Mouse (Mus musculus): ENCODE results near the gene Dgke.
"Not testable (repeated sequence)": the region's sequence is repeated elsewhere in the genome, so short reads cannot be mapped to it uniquely, and the experiment has no call there.

Dgke gene

GRCm38 (mm10) chr11:89073541-89073940, 6.9 kb upstream of the Dgke start, which contains the start of gene Gm525:
Gene Gm525, plus strand, starts transcription at chr11:89073841.
- no peak for DNase-seq

GRCm38 (mm10) chr11:89071522-89071921, 4.9 kb upstream of the Dgke start:
- no peak for DNase-seq

GRCm38 (mm10) chr11:89069303-89069702, 2.7 kb upstream of the Dgke start:
- peak; percentile 52 to 71 for DNase-seq

DNA sequence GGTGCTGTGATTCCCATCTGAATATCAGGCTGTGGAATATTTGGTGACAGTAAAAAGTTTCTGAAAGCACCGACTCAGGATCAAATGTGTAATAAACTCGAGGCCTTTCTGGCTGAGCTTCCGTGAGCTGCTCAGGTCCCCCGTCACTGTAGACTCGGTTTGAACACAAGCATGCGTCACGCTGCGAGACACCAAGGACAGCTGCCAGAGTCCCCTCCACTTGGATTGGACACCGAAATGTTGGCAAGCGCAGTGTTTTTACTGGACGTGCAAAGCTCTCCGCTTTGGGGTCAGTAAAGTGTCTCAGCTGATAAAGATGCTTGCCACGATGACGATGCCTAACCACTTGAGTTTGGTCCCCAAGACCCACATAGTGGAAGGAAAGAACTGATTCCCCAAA, 2.0 kb upstream of the Dgke start:
- DNase-seq: no peak

DNA sequence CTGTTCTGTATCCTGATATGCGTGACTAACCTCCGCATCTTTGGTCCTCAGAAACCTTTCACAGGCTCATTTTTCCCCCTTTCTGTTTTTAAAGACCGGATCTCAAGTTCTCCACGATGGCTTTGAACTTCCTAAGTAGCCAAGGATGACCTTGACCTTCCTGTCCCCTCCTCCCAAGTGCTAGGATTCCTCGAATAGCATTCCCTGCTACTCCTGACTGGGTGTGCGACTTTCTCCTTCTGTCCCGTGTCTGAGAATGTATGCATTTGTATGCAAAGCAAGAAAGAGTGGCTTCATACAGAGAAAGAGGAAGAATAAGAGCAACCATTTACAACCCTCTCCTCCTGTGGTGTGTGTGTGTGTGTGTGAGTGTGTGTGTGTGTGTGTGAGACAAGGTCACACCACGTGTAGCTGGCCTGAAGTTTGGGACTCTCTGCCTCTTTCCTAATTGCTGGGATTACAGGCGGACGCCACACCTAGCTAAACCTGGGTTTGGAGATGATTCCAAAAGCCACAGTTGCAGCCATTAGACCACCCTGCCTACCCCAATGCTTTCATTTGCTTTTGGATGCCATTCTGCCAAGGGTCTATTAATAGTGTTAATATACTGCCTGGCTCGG, 1.3 kb upstream of the Dgke start:
- DNase-seq: no peak

DNA sequence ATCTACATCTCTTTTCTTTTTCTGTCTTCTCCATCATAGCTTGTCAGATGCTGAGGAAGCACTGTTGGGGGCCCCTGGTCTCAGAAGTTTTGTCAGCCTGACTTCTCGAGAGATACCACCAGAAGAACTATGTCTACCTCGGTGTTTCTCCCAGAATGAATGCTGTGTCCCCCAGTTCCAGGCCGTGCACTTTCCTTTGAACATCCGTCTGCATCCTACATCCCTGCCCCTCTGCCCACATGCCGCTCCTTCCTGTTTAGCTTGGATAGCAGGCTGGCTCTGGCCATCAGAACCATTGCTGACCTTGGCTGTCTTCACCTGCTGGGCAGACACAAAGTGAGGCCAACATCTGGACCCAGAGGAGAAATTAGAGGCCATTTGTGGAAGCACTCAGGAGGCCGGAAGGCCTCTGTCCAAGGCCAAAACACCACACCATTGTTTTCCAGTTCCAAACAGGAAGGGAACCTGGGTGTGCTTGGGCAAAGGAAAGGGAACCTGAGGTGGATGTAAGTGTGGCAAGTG, 712 bp upstream of the Dgke start:
- no peak for DNase-seq

- DNase-seq: no peak
Measured at GRCm38 (mm10) chr11:89066126-89066525, 524 bp downstream of the Dgke start.

DNA sequence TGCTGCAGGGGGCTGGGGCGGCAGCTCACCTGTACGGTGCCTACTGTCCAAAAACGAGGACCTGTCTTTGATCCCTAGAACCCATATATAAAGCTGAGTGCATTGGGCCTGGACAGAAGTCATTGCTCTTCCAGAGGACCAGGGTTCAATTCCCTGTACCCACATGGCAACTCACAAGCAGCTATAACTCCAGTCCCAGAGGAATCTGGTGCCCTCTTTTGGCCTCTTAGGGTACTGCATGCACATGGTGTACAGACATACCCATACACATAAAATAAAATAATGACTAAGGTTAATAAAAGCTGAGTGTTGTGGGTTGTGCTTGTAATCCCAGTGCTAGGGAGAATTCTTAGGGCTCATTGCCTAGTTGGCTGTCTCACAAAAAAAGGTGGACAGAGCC, 1.4 kb downstream of the Dgke start:
- DNase-seq: no peak

DNA sequence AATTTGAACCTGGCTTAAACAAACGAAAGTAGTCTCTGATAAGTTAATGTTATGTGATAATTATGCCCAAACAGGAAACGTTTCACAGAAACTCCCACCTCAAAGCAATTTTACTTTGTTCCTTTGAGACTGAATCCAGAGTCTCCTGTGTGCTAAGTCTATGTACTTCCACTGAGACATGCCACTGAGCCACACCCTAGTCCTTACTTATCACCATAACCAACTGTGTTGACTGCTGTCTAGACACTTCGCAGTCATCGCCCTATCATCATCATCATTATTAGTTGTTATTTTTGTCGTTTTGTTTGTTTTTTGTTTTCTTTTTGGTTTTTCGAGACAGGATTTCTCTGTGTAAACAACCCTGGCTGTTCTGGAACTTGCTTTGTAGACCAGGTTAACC, 2.3 kb downstream of the Dgke start:
- DNase-seq: no peak

DNA sequence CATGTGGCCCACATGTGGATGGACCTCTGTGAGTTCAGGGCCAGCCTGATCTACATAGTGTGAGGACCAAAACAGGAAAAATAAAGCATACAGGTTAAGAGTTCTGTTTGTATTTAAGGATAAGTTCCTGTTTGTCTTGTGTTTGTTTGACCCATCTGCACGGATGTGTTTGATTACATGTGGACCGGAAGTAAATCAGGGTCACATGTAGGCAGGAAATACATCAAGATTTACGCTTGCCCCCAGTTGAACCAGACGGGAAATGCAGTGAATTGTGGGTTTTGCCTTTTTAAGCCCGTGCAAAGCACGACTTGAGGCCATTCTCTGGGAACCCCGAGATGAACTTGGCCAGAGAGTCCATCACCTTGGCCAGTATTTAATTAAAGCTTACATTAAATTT, 5.3 kb downstream of the Dgke start:
- no peak for DNase-seq

GRCm38 (mm10) chr11:89060423-89061089, 6.1 kb downstream of the Dgke start:
- DNase-seq: peak; percentile 94 to 96

DNA sequence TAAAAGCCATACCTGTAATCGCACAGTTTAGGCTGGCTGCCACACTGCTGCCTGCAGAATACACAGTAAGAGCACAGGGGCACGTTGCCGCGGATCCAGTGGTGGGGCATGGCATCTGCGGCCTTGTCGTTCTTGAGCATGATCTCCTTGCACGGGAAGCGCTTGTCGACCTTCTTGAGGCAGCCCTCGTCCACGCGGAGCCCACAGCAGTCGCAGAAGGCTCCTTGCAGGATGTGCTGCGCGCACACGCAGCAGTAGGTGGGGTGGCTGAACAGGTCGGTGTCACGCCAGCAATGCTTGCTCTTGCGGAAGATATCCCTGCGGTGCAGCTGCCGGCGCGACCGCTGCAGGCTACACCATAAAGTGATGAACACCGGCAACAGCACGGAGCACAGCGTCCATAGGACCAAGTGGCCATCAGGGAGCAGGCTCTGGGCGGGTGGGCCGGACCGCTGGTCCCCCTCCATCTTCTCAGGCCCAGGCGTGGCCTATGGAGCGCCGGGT, 6.7 kb downstream of the Dgke start:
- DNase-seq: peak in 1 of 2 experiments; percentile 52

- DNase-seq: peak in 1 of 2 experiments; percentile 27
Measured at GRCm38 (mm10) chr11:89058515-89059270, 8.0 kb downstream of the Dgke start.

- no peak for DNase-seq
Measured at GRCm38 (mm10) chr11:89055931-89056690, 10.5 kb downstream of the Dgke start.

DNA sequence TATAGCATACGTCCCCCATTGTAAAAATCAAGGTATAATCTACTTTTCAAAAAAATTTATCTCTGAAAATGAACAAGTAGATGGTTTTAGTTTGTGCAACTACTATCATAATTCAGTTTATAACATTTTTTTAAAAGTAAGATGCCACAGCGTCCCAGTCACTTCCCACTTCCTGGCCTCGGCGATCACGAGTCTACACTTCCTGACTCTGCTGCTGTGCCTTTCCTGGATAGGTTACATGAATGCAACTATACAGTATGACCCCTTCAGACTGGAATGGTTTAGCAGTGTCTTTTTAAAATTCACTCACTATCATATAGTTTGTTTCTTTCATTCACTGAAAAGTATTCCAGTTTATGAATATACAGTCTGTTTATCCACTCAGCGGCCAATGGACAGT, 14.9 kb downstream of the Dgke start:
- DNase-seq: no peak

GRCm38 (mm10) chr11:89046021-89046420, 20.6 kb downstream of the Dgke start:
- DNase-seq: no peak

GRCm38 (mm10) chr11:89045501-89045900, 21.1 kb downstream of the Dgke start:
- not testable (repeated sequence) for DNase-seq

DNA sequence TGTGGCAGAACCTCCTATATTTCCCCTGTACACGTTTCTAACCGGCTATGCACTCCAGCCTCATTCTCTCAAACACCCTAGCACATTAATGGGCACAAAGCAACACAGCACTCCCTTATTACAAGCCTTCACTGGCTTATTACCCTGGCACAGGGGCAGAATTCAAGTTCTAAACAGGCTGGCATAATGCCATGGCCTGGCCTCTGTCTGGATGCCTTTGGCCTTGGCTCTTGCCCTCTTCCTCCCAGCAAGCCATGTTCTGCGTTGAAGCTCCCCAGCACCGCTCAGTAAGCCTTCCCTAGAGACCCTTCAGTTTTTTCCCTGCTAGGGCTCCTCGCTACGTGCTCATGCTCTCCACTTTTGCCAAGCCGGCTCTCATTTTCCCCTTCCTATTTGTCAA, 23.6 kb downstream of the Dgke start:
- peak in 1 of 2 experiments; percentile 10 for DNase-seq

DNA sequence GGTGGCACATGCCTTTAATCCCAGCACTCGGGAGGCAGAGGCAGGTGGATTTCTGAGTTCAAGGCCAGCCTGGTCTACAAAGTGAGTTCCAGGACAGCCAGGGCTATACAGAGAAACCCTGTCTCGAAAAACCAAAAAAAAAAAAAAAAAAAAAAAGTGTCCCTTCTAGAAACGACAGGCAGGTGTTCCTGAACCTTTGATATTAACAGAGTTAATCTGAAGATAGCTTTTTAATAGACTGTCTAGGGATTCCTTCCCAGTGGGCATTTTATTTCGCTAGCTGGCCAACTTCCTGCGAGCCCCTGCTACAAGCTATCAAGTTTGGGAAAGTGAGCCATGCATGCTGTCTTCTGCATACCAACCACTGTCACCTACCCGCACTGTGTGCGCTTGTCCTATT, 25.6 kb downstream of the Dgke start:
- DNase-seq: not testable (repeated sequence)

GRCm38 (mm10) chr11:89039325-89039724, 27.3 kb downstream of the Dgke start:
- DNase-seq: peak; percentile 38 to 47

- DNase-seq: no peak
Measured at GRCm38 (mm10) chr11:89038496-89038895, 28.2 kb downstream of the Dgke start.

DNA sequence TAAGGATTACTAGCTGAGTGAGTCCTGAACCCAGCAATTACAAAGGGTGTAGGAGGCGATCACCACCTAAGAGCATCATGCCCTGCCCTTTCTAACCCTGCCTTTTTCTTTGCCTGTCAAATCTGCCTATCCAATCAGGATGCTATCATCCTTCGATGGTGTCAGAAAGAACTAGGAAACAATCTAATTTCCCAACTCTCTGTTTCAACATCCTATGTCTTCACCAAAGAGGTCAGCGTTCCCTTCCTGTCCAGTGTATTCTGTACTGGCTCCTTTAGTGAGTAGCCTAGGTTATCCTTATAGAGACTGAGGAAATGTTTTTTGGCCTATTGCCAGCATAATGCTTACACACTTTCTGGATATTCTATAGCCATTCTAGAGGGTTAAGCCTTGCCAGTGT, 31.1 kb downstream of the Dgke start:
- no peak for DNase-seq

DNA sequence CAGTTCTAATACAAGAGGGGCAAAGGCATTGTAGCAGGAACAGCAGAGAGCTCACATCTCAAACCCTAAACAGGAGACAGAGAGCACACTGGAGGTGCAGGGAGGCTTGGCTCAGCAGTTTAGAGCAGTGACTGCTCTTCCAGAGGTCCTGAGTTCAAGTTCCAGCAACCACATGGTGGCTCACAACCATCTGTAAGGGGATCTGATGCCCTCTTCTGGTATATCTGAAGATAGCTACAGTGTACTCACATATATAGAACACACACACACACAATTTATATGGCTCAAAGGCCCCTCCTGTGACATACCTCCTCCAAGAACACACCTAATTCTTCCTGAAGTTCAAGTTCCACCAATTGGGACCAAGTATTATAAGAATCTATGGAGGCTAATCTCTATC, 32.1 kb downstream of the Dgke start:
- DNase-seq: no peak
